Mouse (Mus musculus) liver, embryonic 16.5 days (tissue): ENCODE measurements around the gene Polr3gl. TPM values are rescaled to one million over a fixed set of nuclear protein-coding genes. Genes with fewer than 3 reads are reported as not detected.
A peak's percentile ranks its signal among the peaks of the same experiment; 100 is the strongest.

Experiments
- ATAC-seq: fragments of 200-750 bp; cut with Nextera tagmentation; 2 replicates; pipeline ENCODE4 v1.8.0; 2017; ENCODE audit warnings: low read depth, mild to moderate bottlenecking, moderate number of reproducible peaks, moderate library complexity
- H3K27ac ChIP-seq: fragments of 300-500 bp; sonication (generic); 2 replicates; pipeline ENCODE4 v1.5.1; 2014; ENCODE audit warnings: mild to moderate bottlenecking, low read length
- H3K27me3 ChIP-seq: fragments of 300-500 bp; sonication (generic); 2 replicates; pipeline ENCODE4 v1.6.1; 2014; ENCODE audit warnings: low read depth, low read length, mixed read lengths; ENCODE audit not compliant: control insufficient read depth, insufficient read depth
- H3K36me3 ChIP-seq: fragments of 300-500 bp; sonication (generic); 2 replicates; pipeline ENCODE4 v1.6.1; 2014; ENCODE audit warnings: mild to moderate bottlenecking; ENCODE audit not compliant: control insufficient read depth, insufficient read depth
- H3K4me1 ChIP-seq: fragments of 300-500 bp; sonication (generic); 2 replicates; pipeline ENCODE4 v1.6.1; 2014; ENCODE audit warnings: low read depth, low read length, mixed read lengths; ENCODE audit not compliant: control insufficient read depth
- H3K4me2 ChIP-seq: fragments of 300-500 bp; sonication (generic); 2 replicates; pipeline ENCODE4 v1.6.1; 2014; ENCODE audit warnings: low read depth, low read length, mixed read lengths
- H3K4me3 ChIP-seq: fragments of 300-500 bp; sonication (generic); 2 replicates; pipeline ENCODE4 v1.5.1; 2014; ENCODE audit warnings: low read depth, mild to moderate bottlenecking, low read length
- H3K9ac ChIP-seq: fragments of 300-500 bp; sonication (generic); 2 replicates; pipeline ENCODE4 v1.6.1; 2014; ENCODE audit warnings: low read depth, low read length
- H3K9me3 ChIP-seq: fragments of 300-500 bp; sonication (generic); replicated peaks from 2 replicates; pipeline ENCODE4 v1.6.1; 2016; ENCODE audit warnings: low read length; ENCODE audit not compliant: control insufficient read depth
- WGBS: fragments of 180-500 bp; shearing (Covaris S2); extraction: QIAGEN DNeasy Blood & Tissue Kit; methylation state at CpG from one replicate; pipeline ENCODE4 v1.1.7; 2014; ENCODE audit not compliant: insufficient replicate concordance; 5-methylcytosine and 5-hydroxymethylcytosine counted together
- polyA plus RNA-seq: library from polyadenylated mRNA; unstranded; fragments of >200 nt; fragmentation: Nextera tagmentation; extraction: Ambion mirVana; gene quantifications from 2 replicates; pipeline ENCODE4 v1.2.1, GENCODE M21; 2015

The Polr3gl gene
- polyA plus RNA-seq, 1 experiment from 2014 or later = 10.8 TPM

- H3K9ac ChIP-seq = no peak overlapping the region
- no peak for ATAC-seq
- no peak overlapping the region for H3K4me2 ChIP-seq
- no peak overlapping the region for H3K27ac ChIP-seq
- H3K4me1 ChIP-seq = peaks cover 9% of the 10 kb centered on the region
- peaks cover 9% of the 10 kb centered on the region for H3K27me3 ChIP-seq
- H3K36me3 ChIP-seq = 0 out of 2 replicates have a peak, but pooled peaks cover 3% of the 10 kb centered on the region
- no peaks in the 10 kb centered on the region for H3K9me3 ChIP-seq
- 66% methylated on average over 4 of the region's 4 CpGs for WGBS
- no peak overlapping the region for H3K4me3 ChIP-seq
Measured at GRCm38 (mm10) chr3:96590657-96591056, 3.3 kb downstream of the Polr3gl start.

DNA sequence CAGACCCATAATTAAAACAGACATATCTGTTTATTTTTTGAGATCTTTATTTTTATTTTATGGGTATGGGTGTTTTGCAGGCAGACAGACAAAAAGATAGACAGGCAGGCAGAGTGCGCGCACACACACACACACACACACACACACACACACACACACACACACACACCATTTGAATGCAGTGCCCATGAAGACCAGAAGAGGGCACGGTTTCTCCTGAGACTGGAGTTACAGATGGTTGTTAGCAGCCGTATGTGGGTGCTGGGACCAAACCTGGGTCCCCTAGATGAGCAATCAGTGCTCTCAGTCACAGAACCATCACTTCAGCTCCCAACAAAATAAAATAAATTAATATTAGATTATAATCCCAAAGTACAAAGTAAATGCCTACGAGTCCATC is 10.6 kb downstream of the Polr3gl start:
- Histone ChIP-seq H3K4me3 (no peak overlapping the region), H3K9me3 (no peaks in the 10 kb centered on the region), H3K9ac (no peak overlapping the region), H3K4me1 (peaks cover 10% of the 10 kb centered on the region), H3K27ac (no peak overlapping the region), H3K4me2 (no peak overlapping the region), H3K36me3 (no peaks in the 10 kb centered on the region), H3K27me3 (no peaks in the 10 kb centered on the region)
- ATAC-seq = no peak
- 81% methylated on average over 5 of the region's 5 CpGs for WGBS

GRCm38 (mm10) chr3:96581771-96582515 is 12.0 kb downstream of the Polr3gl start:
- H3K36me3 ChIP-seq = no peaks in the 10 kb centered on the region
- H3K9ac ChIP-seq = no peak overlapping the region
- H3K4me2 ChIP-seq = no peak overlapping the region
- no peaks in the 10 kb centered on the region for H3K27me3 ChIP-seq
- peaks cover 15% of the 10 kb centered on the region for H3K4me1 ChIP-seq
- no peak for ATAC-seq
- 76% methylated on average over 16 of the region's 16 CpGs for WGBS
- H3K9me3 ChIP-seq = no peaks in the 10 kb centered on the region
- no peak overlapping the region for H3K4me3 ChIP-seq
- H3K27ac ChIP-seq = no peak overlapping the region

GRCm38 (mm10) chr3:96581141-96581540 is 12.8 kb downstream of the Polr3gl start:
- no peak overlapping the region for H3K27ac ChIP-seq
- H3K36me3 ChIP-seq = no peaks in the 10 kb centered on the region
- no peak overlapping the region for H3K9ac ChIP-seq
- H3K9me3 ChIP-seq = no peaks in the 10 kb centered on the region
- WGBS = 57% methylated on average over 6 of the region's 6 CpGs
- no peak overlapping the region for H3K4me2 ChIP-seq
- ATAC-seq = no peak
- H3K27me3 ChIP-seq = no peaks in the 10 kb centered on the region
- H3K4me1 ChIP-seq = peaks cover 23% of the 10 kb centered on the region
- no peak overlapping the region for H3K4me3 ChIP-seq

DNA sequence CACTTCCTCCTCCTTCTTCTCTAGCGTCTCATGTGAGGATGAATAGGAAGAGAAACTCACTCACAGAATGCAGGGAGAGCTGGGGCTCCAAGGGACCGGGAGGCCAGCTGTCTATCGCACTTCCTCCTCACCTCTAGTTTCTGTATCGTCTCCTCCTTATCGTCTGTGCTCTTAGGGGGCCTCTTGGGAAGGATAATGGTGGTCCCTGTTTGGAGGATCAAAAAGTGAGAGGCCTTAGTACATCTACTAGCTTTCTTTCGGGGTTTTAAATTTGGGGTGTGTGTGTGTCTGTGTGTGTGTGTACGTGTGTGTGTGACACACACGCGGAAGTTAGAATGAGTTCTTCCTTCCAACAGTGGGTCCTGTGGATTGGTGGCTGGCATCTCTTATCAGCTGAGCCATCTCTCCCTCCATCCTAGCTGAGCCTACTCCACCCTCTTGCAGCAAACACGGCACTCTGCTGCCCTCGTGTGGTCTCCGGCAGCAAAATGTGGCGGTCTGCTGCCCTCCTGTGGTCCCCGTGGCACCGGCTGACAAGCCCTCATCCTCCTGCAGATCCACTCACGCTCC is 14.0 kb downstream of the Polr3gl start:
- Histone ChIP-seq H3K27me3 (no peaks in the 10 kb centered on the region), H3K4me3 (peak overlapping the region; percentile 27), H3K4me1 (peaks cover 33% of the 10 kb centered on the region), H3K4me2 (peak overlapping the region; percentile 39), H3K36me3 (no peaks in the 10 kb centered on the region), H3K9me3 (no peaks in the 10 kb centered on the region), H3K9ac (no peak overlapping the region), H3K27ac (no peak overlapping the region)
- peak; percentile 54 for ATAC-seq
- 3% methylated on average over 16 of the region's 16 CpGs for WGBS

GRCm38 (mm10) chr3:96579239-96579750 is 14.7 kb downstream of the Polr3gl start:
- Histone ChIP-seq H3K36me3 (no peaks in the 10 kb centered on the region), H3K4me3 (no peak overlapping the region), H3K9me3 (no peaks in the 10 kb centered on the region), H3K4me1 (peaks cover 33% of the 10 kb centered on the region), H3K27me3 (no peaks in the 10 kb centered on the region), H3K9ac (no peak overlapping the region), H3K27ac (no peak overlapping the region), H3K4me2 (no peak overlapping the region)
- WGBS = 60% methylated on average over 4 of the region's 4 CpGs
- no peak for ATAC-seq

DNA sequence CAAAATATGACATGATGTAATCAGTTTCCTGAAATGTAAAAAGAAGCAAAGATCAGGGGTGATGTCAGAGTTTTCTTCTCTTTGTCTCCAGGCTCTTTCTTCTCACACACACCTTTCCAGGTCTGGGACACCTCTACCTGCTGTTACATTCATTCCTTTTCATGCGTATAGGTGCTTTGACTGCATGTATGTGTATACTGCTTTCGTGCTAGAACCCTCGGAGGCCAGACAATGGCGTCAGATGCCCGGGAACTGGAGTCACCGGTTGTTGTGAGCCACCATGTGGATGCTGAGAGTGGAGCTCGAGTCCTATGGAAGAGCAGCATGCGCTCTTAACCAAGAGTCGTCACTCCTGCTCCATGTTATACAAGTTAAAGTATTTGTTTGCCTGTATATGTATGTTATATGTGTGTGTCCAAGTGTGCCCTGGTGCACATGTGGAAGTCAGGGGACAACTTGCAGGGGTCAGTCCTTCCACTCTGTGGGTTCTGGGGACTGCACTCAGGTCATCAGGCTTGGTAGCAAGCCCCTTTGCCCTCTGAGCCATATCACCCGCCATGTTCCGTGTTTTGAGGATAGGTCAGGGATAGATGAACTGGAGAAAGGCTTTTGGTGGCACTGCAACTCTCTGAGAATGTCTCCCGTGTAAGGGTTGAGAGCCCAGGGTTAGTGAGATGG is 15.3 kb downstream of the Polr3gl start:
- no peaks in the 10 kb centered on the region for H3K9me3 ChIP-seq
- no peak overlapping the region for H3K4me3 ChIP-seq
- no peak overlapping the region for H3K9ac ChIP-seq
- WGBS = 77% methylated on average over 12 of the region's 12 CpGs
- H3K27me3 ChIP-seq = no peaks in the 10 kb centered on the region
- H3K4me1 ChIP-seq = peaks cover 33% of the 10 kb centered on the region
- H3K36me3 ChIP-seq = no peaks in the 10 kb centered on the region
- H3K4me2 ChIP-seq = no peak overlapping the region
- H3K27ac ChIP-seq = no peak overlapping the region
- ATAC-seq = no peak

- no peak for ATAC-seq
- 66% methylated on average over 4 of the region's 4 CpGs for WGBS
- H3K4me2 ChIP-seq = no peak overlapping the region
- peak overlapping the region; percentile 69; the same call in 1 of the 2 replicates for H3K27ac ChIP-seq
- no peaks in the 10 kb centered on the region for H3K27me3 ChIP-seq
- no peak overlapping the region for H3K4me3 ChIP-seq
- peaks cover 33% of the 10 kb centered on the region for H3K4me1 ChIP-seq
- H3K36me3 ChIP-seq = no peaks in the 10 kb centered on the region
- H3K9ac ChIP-seq = no peak overlapping the region
- no peaks in the 10 kb centered on the region for H3K9me3 ChIP-seq
Measured at GRCm38 (mm10) chr3:96577566-96577965, 16.4 kb downstream of the Polr3gl start.
